Mouse (Mus musculus) embryonic fibroblast, embryonic 13.5 days (primary cell): ENCODE measurements around the gene a.

ENCODE experiments used
- CTCF ChIP-seq: IDR thresholded peaks from 2 replicates; pipeline ENCODE4 v1.5.1; 2011; ENCODE audit warnings: mild to moderate bottlenecking, control low read depth, low read length, moderate library complexity, borderline replicate concordance; ENCODE audit not compliant: insufficient read depth
- POLR2A ChIP-seq: IDR thresholded peaks from 2 replicates; pipeline ENCODE4 v1.6.1; 2011; ENCODE audit warnings: low read depth, mild to moderate bottlenecking, control low read depth, low read length, moderate library complexity

DNA sequence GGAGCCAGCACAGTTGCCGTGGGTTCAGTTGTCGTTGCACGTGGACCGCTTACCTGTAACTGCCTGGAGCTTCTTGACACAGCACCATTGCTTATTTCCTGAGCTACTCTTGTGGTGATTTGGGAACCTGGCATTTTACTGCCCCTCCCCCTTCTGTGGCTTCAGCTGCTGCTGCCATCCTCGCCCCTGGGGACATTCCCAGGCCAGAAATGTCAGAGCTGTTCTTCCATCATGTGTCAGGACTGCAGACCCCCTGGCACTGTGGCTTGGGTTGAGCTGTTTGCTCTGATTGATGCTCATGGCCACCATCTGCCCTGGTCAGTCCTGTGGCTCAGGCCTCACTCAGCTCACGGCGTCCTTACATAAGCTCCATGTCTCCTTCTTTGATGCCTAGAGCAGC is 129.7 kb downstream of the a start:
- no peak for TF ChIP-seq POLR2A
- TF ChIP-seq CTCF = no peak
